Mouse (Mus musculus) kidney, postnatal 4 days (tissue): Measurements from ENCODE around the gene Nkapd1.

Source experiments
- DNase-seq, 2 experiments: peaks; one replicate each; pipeline ENCODE4 v3.0.0; 2021; ENCODE audit warnings: mixed read lengths in 2 of 2

Nkapd1 gene

DNA sequence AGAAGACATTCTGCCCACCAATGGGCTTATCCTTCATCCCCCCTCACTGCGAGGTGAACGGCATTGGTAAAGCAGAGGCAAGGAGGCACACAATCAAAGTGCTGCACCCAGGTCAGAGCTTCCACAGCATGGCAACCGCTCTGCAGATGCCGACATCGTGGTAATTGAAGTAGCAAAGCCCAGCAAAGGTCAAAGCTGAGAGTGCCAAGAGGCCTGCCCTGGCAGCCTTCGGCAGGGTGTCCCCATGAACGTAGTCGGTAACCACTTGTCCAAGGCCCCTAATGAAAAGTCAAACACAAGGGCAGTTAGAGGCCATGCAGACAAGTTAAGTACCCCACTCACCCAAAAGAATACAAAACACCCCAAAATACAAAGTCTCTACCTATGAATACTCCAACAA lies 20.3 kb downstream of the Nkapd1 start:
- DNase-seq = no peak

DNA sequence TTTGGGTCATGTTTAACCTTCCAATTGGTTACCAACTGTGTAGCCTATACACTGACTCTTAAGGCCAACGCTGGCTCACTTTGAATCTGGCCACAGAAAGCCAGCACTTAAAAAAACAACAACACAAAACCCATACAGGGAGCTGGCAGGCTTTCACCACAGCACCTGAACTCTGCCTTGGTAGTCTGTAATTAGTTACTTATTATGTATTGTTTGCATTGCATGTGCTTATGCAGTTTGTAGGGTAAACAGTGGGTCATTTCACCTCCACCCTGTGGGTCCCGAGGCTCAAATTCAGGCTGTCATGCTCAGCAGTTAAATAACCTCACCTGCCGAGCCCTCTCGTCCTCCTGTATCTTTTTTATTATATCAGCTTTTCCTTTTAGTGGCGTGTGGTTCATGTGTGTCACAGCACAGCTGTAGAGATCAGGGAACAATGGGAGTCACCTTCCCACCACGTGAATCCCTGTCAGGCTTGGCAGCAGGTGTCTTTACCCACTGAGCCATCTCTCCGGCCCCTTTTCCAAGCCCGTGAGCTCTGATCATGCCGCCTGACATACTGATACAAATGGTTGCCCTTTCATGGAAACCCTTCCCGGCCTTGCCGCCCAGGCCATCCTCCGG lies 22.4 kb downstream of the Nkapd1 start:
- peak in 1 of 2 experiments; percentile 35 for DNase-seq

DNA sequence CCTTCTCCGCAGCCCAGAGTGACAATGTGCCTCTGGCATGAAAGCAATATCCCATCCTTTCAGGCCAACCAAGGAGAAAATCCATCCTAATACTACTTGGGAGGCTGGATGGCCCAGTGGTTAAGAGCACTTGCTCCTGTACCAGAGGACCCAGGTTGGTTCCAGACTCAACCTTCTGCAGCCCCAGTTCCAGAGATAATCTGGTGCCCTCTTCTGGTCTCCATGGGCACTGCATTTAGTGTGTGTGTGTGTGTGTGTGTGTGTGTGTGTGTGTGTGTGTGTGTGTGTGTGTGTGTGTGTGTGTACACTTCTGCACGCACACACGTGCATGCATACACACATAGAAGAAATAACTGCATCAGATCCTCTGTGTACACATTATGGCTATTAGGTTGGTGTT lies 23.7 kb downstream of the Nkapd1 start:
- peak; percentile 52 to 63 for DNase-seq

DNA sequence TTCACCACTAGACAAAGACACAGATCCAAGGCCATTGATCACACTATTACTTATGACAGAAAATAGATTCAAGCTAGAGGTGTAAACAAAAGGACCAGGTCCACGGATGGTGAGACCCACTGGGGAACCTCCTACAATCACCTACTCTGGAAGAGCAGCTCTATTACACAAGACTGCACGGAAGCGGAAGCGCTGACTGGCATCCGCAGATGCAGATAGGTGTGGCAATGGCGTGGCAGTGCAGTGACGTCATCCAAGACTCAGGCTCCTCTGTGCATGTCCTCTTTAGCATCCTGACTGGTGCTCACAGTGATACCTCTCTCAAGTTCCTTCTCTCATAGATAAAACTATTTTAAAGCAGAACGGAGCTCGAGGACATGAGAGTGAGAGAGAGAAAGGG lies 24.3 kb downstream of the Nkapd1 start:
- no peak for DNase-seq

DNA sequence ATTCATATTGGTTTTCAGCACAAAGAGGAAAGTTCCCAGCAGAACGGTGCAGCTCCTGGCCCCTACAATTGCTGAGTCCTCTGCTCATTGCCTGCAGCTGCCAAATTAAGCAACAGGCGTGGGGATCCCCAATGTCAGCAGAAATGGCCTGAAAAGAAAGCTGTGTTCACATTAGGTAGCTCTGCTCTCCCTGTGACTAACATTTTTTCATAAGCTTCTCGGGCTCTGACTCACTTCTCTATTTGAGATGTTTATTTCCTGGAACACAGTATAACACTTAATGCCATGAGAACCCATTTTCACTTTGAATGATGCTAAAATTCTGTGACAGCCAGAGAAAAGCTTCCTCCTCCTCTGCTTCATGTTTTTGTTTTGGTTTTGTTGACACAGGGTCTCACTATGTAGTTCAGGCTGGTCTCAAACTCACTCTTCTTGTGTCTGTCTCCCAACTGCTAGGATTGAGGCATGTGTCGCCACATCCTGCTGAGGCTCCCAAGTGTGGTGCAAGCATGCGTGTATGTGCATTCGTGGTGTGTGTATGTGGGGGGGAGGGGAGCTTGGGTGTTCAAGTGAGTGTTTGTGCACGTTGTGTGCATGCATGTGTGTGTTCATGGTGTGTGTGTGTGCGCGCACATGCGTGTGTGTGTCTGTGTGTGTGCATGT lies 26.3 kb downstream of the Nkapd1 start:
- no peak for DNase-seq

DNA sequence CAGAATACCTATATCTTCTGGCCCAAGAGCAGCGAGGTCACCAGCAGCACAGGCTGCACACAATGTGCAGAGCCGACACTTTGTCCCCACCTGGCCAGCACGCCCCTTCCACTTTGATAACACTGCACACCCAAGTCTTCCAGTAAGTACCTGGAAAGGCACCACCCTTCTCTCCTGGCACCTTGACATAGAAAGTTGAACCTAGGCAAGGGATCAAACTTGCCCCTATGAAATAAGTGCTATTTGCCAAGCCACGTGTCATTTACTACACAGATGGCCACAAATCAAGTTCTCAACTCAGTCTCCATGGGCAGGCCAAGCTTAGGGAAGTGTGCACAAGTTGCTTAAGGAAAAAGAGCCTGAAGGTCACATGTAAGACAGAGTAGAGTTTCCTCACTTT lies 30.3 kb downstream of the Nkapd1 start:
- no peak for DNase-seq

DNA sequence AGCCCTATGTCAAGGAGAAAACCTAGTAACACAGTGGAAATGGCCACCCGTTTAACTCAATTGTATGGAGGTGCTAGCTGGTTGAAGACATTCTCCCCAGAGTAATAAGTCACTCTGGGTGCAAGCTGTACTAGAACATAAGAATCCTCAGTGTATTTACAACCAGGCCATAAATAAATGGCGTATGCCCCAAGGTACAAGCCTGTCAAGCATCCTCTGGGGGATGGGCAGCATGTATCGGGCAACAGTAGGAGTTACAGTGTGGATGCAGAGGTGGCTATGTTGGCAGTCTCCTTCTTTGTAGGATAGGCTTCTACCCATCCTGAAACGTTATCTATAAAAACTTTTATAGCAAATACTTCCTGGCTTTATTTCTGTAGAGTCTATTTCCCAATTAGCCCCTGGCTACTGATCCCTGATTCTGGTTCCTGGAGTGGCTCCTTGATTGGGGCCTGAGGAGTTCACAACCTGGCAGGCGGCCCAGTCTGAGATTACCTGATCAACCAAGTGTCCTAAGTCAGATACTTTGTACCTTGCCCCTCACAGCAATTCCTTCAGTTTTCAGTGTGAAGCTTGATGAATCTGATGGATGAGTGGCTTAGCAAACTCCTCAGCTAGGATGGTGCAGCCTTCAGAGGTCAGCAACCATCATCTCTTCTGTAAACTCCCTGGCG lies 32.0 kb downstream of the Nkapd1 start:
- DNase-seq = peak; percentile 40 to 62

DNA sequence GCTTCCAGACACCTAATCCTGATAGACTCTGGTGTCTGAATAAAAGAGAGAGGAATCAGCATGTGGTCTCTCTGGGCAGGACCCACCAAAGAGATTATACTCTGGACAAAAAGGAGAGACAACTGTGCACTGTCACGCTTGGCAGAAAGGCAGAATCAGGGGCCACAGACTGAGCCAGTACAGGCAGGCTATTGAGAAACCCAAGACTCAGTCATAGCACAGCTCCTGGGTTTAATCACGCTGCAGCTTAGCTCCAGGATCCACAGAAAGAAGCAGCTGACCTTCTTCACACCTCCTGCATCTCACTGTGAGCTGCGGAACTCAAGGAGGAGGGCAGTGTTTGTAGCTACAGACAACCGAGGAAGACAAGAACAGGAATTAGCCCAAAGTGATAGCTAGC lies 36.9 kb downstream of the Nkapd1 start:
- DNase-seq = no peak

DNA sequence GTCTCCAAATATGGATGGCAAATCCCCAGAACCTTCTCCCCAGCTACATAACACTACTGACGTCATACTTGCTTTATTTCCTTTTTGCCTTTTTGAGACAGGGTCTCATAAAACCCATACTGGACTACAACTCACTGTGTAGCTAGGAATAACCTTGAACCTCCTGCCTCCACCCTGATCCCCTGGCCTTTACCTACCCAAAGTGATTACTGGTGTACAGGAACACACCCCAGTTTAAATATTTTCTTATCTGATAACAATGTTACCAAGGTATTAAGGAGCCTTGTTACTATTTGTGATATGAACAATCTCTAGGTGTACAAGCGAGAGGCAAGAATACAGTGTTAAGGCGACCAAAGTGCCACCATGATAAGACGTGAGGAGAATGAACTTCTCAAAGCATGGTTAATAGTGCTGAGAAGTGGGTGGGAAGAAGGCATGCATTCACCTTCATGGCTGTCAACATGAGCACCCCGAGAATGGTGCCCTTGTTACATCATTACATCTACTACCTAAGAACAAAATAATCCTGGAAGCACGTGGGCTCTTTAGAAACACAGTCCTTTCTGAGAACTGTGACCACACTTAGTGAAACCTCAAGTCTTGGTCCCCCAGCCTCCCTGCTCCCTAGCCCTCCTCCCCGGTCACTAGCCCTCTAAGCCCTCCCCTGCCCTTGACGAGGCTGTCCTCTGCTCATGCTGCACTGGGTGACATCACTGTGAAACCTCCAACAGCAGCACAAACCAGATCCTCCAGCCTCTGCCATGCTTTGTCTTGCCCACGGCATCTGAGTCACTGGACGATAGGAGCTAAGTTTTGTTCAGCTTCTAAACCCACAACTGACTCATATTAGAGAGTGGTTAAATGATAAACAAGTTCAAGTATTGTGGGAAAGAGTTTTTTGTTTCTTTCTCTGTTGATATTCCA lies 47.4 kb downstream of the Nkapd1 start:
- no peak for DNase-seq

DNA sequence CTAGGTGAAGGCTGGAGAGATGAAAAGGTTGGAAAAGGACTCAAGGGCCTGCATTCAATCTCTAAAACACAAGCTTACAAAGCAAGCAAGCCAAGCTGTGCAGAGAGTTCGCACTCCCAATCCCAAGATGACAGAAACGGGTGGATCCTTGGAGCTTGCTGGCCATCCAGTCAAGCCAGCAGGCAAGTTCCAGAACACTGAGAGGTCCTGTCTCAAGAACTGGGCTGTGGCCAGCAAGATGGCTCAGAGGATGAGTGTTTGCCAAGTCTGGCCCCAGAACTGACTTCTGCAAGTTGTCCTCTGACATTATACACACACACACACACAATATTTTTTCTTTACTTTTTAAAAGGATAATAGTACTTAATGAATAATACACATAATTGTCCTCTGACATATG lies 49.4 kb downstream of the Nkapd1 start:
- DNase-seq = no peak

DNA sequence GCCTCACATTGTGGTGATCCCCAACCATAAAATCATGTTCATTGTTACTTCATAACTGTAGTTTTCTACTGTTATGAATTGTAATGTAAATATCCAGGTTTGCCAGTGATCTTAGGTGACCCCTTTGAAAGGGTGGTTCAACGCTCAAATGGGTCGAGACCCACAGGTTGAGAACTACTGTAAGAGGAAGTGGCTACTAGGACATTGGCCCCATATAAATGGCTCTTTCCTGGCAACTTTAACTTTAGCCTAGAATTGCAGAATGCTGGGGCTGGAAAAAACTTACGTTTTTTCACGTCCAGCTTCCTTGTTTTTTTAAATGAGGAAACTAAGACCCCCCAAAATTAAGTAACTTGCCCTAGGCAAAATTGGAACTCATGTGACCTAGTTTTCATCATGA lies 49.9 kb downstream of the Nkapd1 start:
- no peak for DNase-seq

DNA sequence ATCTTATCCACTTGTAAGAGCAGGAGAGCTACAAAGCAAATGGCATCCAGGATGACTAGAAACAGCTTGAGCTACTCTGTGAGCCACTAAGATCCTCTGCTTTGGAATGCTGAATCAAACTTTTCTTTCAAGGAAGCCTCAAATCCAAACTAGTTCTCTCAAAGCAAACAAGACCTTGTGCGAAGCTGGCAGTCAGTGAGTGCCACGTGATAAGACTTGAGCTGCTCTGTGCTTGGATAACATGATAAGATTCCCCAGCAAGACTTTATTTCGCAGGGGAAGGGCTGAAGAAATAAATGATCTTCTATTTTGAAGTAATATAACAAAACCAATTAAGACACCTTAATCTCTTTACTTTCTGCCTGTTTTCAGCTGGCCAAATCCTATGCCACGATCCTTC lies 51.3 kb downstream of the Nkapd1 start:
- DNase-seq = no peak

DNA sequence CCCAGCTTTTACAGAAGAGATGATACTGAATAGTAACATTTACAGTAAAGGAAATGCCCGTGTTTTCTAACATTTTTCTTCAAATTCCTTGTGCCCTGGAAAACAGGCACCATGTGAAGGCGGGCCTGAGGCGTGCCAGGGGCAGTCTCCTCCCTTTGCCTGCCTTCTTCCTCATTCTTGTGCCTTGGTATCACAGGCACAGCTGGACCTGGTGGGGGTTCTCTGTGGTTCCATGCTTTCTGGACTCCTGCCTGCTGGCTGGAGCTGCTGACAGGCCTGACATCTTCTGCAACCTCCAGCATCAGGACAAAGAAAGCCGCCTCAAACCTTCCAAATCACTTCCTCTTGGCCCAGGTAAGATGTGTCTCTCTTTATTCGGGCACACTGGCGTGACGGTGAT lies 52.1 kb downstream of the Nkapd1 start:
- peak in 1 of 2 experiments; percentile 10 for DNase-seq

DNA sequence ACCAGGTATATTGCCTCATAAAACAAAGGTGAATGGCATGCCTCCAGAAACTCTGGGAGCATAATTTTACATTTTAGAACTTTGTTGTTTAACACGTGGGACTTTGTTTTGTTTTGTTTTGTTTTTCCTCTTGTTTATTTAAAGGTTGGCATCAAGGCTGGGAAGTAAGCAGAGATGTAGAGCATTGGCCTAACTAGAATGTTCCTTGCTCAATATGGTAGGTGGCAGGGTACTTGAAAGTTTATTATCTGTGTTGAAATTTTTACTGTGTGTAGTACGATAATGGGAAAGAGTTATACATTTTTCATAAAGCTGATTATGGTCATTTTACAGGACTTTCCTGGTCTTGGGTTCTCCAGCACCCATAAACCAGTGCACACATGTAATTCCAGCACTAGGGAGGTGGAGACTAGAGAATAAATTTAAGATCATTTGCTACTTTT lies 55.3 kb downstream of the Nkapd1 start:
- no peak for DNase-seq

DNA sequence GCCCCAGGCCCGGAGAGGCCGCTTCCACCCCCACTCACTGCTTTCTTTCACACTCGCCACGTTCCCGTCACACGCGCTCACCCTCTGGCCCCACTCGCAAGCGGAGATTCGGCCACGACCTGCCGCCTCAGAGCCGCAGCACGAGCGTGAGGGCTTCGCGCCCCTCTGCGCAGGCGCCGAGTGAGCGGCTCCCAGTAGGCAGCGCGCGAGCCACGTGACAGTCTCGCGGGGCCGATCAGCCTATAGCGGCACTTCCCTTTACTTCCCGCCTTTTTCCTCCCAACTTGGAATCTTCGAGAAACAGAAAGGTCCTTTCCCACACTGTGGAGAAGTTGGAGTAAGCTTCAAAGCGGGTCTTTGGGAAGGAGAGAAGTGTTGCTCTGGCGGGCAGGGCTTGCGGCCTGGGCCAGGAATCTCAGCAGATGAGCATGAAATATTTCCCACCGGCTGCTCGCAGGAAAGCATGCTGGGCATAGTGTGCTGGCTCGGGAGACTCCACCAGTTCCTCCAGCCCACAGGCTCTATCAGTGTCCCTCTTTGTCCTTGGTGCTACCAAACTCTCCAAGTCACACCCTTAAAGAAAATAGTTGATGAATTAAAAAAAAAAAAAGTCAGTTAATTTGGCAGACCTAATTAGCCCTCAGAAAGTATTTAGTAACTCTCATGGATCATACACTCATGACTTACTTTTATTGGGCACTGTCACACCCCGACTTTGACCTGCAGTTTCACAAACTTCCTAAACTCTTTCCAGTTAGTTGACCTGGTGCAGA lies 55.9 kb downstream of the Nkapd1 start, which contains the start of gene Tex12:
Tex12 (minus strand) TSS at position 181 of the 773 bp plus-strand sequence.
- no peak for DNase-seq
